Mouse (Mus musculus) liver, postnatal 0 days (tissue): ENCODE data around the gene Hbb-y. TPM values are rescaled to one million over a fixed set of nuclear protein-coding genes. Genes with fewer than 3 reads are reported as not detected.
"Not testable (repeated sequence)": the region's sequence is repeated elsewhere in the genome, so short reads cannot be mapped to it uniquely, and the experiment has no call there.

Source experiments
- ATAC-seq: fragments of 200-750 bp; cut with Nextera tagmentation; 2 replicates; pipeline ENCODE4 v1.8.0; 2017; ENCODE audit warnings: mild to moderate bottlenecking, moderate library complexity
- DNase-seq: peaks from one replicate; pipeline ENCODE4 v3.0.0-alpha.2; 2016
- H3K27ac ChIP-seq: fragments of 300-500 bp; sonication (generic); 2 replicates; pipeline ENCODE4 v1.5.1; 2014; ENCODE audit warnings: antibody characterized with exemption, moderate library complexity, mild to moderate bottlenecking, low read depth
- H3K27me3 ChIP-seq: fragments of 300-500 bp; sonication (generic); 2 replicates; pipeline ENCODE4 v1.6.1; 2014; ENCODE audit warnings: low read length, control low read depth, mixed read lengths; ENCODE audit not compliant: insufficient read depth
- H3K36me3 ChIP-seq: fragments of 300-500 bp; sonication (generic); replicated peaks from 2 replicates; pipeline ENCODE4 v1.6.1; 2014; ENCODE audit warnings: mild to moderate bottlenecking, control low read depth, low read length, moderate library complexity, mixed read lengths; ENCODE audit not compliant: insufficient read depth
- H3K4me1 ChIP-seq: fragments of 300-500 bp; sonication (generic); 2 replicates; pipeline ENCODE4 v1.6.1; 2014; ENCODE audit warnings: antibody characterized with exemption, mild to moderate bottlenecking, control low read depth; ENCODE audit not compliant: insufficient read depth
- H3K4me2 ChIP-seq: fragments of 300-500 bp; sonication (generic); 2 replicates; pipeline ENCODE4 v1.6.1; 2014; ENCODE audit warnings: low read depth, mild to moderate bottlenecking, low read length, moderate library complexity, mixed read lengths
- H3K4me3 ChIP-seq: fragments of 300-500 bp; sonication (generic); 2 replicates; pipeline ENCODE4 v1.5.1; 2014; ENCODE audit warnings: low read depth, low read length
- H3K9ac ChIP-seq: fragments of 300-500 bp; sonication (generic); replicated peaks from 2 replicates; pipeline ENCODE4 v1.6.1; 2014; ENCODE audit warnings: mild to moderate bottlenecking, moderate library complexity
- H3K9me3 ChIP-seq: fragments of 300-500 bp; sonication (generic); 2 replicates; pipeline ENCODE4 v1.6.1; 2016; ENCODE audit warnings: mild to moderate bottlenecking, control low read depth, low read length, mixed read lengths
- CTCF ChIP-seq: sonication (generic); IDR thresholded peaks from 2 replicates; pipeline ENCODE4 v1.5.1; 2016; ENCODE audit warnings: antibody characterized with exemption, low read depth
- EP300 ChIP-seq: IDR thresholded peaks from 2 replicates; pipeline ENCODE4 v1.6.1; 2016; ENCODE audit warnings: antibody characterized with exemption, low read depth, mild to moderate bottlenecking
- WGBS: fragments of 180-500 bp; shearing (Covaris S2); extraction: QIAGEN DNeasy Blood & Tissue Kit; methylation state at CpG from one replicate; pipeline ENCODE4 v1.1.7; 2014; ENCODE audit not compliant: insufficient replicate concordance; 5-methylcytosine and 5-hydroxymethylcytosine counted together
- polyA plus RNA-seq: library from polyadenylated mRNA; unstranded; fragments of >200 nt; fragmentation: Nextera tagmentation; extraction: Ambion mirVana; gene quantifications from 2 replicates; pipeline ENCODE4 v1.2.1, GENCODE M21; 2015

Gene Hbb-y
- polyA plus RNA-seq, 1 experiment from 2014 or later = 5.6 TPM

DNA sequence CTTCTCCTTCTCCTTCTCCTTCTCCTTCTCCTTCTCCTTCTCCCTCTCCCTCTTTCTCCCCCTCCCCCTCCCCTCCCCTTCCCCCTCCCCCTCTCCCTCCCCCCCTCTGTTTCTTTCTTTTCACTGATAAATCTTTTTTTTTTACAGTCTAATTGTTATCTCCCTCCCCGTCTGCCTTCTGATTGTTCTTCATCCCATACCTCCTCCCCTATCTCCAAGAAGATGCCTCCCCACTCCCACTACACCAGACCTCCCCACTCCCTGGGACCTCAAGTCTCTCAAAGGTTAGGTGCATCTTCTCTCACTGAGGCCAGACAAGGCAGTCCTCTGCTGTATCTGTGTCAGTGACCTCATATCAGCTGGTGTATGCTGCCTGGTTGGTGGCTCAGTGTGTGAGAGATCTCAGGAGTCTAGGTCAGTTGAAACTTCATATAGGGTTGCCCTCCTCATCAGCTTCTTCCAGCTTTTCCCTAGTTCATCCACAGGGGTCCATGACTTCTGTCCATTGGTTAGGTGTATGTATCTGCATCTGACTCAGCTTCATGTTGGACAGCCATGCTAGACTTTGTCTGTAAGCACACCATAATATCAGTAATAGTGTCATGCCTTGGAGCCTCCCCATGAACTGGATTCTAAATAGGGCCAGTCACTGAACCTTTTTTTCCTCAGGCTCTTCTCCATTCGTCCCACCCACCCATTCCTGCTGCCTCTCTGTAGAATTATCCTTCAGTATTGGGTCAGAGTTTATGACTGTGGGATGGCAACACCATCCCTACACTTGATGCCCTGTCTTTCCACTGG is 8.3 kb downstream of the Hbb-y start:
- Histone ChIP-seq H3K4me1 (no peaks in the 10 kb centered on the region), H3K27me3 (no peaks in the 10 kb centered on the region), H3K27ac (no peak overlapping the region), H3K4me2 (no peak overlapping the region), H3K9me3 (no peaks in the 10 kb centered on the region), H3K9ac (no peak overlapping the region), H3K36me3 (no peaks in the 10 kb centered on the region), H3K4me3 (no peak overlapping the region)
- TF ChIP-seq CTCF (no peak), EP300 (no peak)
- WGBS = 23% methylated on average over 2 of the region's 2 CpGs
- ATAC-seq (0 out of 2 replicates have a peak, but pooled peaks have one; percentile 17), DNase-seq (no peak)

DNA sequence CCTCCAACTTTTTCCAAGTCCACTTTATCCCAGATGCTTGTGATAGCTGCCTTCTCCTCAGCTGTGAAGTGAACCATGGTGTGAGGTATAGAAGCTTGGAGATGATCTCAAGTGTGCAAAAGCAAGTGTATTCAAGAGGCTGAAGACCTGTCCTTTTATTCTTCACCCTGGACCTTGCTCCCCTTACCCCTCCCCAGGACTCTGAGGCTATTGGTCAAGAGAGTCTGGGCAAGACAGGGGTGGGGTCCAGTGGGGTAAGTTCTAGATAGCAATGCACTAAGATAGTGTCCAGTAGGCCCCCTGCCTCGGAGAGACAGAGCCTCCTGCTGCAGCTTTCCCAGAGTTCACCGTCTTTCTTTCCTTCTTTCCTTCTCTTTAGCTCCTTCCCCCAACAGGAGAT is 10.0 kb downstream of the Hbb-y start, which contains the start of gene Hbb-bh1:
Gene Hbb-bh1, minus strand, starts transcription at position 131 of the 400 bp plus-strand sequence.
- no peaks in the 10 kb centered on the region for H3K36me3 ChIP-seq
- no peaks in the 10 kb centered on the region for H3K4me1 ChIP-seq
- H3K4me2 ChIP-seq = no peak within 1 kb of the TSS
- no peak for TF ChIP-seq CTCF
- no peak for TF ChIP-seq EP300
- no peaks in the 10 kb centered on the region for H3K9me3 ChIP-seq
- H3K27ac ChIP-seq = no peak within 1 kb of the TSS
- H3K9ac ChIP-seq = no peak within 1 kb of the TSS
- 73% methylated on average over 2 of the region's 2 CpGs for WGBS
- DNase-seq = no peak
- H3K4me3 ChIP-seq = no peak within 1 kb of the TSS
- no peaks in the 10 kb centered on the region for H3K27me3 ChIP-seq
- no peak for ATAC-seq

DNA sequence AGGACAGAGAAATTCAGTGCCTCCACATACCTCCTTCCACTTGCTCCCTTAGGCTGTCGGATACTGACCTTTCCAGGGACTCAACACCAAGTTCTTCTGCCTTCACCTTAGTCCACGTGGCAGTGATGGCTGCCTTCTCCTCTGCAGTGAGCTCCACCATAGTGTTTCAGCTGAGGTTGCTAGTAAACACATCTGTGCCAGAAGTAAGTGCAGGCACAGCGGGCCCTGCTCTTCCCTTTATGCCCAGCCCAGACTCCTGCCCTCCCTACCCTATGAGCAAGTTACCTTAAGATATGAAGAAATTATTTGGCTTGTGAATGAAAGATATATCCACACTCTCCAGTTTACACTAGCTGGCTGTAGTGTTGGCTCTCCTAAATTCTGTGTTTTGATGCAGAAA is 12.7 kb downstream of the Hbb-y start, which contains the start of gene Hbb-bh2:
Gene Hbb-bh2, minus strand, starts transcription at position 253 of the 400 bp plus-strand sequence.
- Histone ChIP-seq H3K4me3 (no peak within 1 kb of the TSS), H3K27ac (no peak within 1 kb of the TSS), H3K27me3 (no peaks in the 10 kb centered on the region), H3K36me3 (no peaks in the 10 kb centered on the region), H3K4me2 (no peak within 1 kb of the TSS), H3K9ac (no peak within 1 kb of the TSS), H3K4me1 (no peaks in the 10 kb centered on the region), H3K9me3 (no peaks in the 10 kb centered on the region)
- 75% methylated on average over 3 of the region's 3 CpGs for WGBS
- no peak for ATAC-seq
- no peak for TF ChIP-seq CTCF
- no peak for TF ChIP-seq EP300
- no peak for DNase-seq

DNA sequence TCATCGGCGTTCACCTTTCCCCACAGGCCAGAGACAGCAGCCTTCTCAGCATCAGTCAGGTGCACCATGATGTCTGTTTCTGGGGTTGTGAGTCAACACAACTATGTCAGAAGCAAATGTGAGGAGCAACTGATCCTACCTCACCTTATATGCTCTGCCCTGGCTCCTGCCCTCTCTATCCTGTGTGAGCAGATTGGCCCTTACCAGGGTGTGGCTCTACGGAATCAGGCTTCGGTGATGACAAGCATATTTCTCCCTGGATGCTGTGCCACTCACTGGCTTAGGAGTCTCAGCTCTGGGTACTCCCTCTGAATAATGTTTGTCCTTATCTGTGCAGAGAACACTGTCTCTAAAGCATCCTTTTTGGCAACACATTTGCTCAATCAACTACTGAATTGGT is 25.2 kb downstream of the Hbb-y start, which contains the start of gene Hbb-bs:
Gene Hbb-bs, minus strand, starts transcription at position 289 of the 400 bp plus-strand sequence.
- H3K4me2 ChIP-seq = peak within 1 kb of the TSS; percentile 39
- ATAC-seq = peak; percentile 92

DNA sequence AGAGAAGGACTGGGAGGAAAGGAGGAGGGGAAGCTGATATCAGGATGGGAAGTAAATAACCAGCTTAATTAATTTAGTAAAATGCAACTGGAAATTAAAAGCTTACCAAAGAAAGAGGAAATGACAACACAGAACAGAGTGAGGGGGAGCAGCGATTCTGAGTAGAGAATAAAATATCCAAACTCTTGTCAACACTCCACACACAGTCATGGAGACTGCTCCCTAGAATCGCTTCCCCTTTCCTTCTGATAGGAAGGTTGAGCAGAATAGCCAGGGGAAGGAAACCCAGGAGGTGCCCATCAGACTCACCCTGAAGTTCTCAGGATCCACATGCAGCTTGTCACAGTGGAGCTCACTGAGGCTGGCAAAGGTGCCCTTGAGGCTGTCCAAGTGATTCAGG is 25.9 kb downstream of the Hbb-y start:
- H3K9me3 ChIP-seq, H3K9ac ChIP-seq, H3K4me1 ChIP-seq, H3K4me2 ChIP-seq, DNase-seq, H3K4me3 ChIP-seq, H3K27ac ChIP-seq, H3K27me3 ChIP-seq, ATAC-seq, H3K36me3 ChIP-seq: not testable (repeated sequence)
- WGBS = no CpG with 5 or more reads among the region's 2 CpGs

More for the DNA sequence above, 25.2 kb downstream of the Hbb-y start, which contains the start of gene Hbb-bs:
- H3K27ac ChIP-seq = peak within 1 kb of the TSS; percentile 96
- H3K36me3 ChIP-seq = no peaks in the 10 kb centered on the region
- H3K27me3 ChIP-seq = no peaks in the 10 kb centered on the region
- peak within 1 kb of the TSS; percentile 41; the same call in 1 of the 2 replicates for H3K9ac ChIP-seq
- 61% methylated on average over 4 of the region's 4 CpGs for WGBS
- peak; percentile 79 for DNase-seq
- H3K4me3 ChIP-seq = 0 out of 2 replicates have a peak within 1 kb of the TSS, but pooled peaks have one; percentile 30
- H3K4me1 ChIP-seq = 0 out of 2 replicates have a peak, but pooled peaks cover 2% of the 10 kb centered on the region
- TF ChIP-seq EP300 = peak; percentile 96
- no peak for TF ChIP-seq CTCF
- H3K9me3 ChIP-seq = no peaks in the 10 kb centered on the region

DNA sequence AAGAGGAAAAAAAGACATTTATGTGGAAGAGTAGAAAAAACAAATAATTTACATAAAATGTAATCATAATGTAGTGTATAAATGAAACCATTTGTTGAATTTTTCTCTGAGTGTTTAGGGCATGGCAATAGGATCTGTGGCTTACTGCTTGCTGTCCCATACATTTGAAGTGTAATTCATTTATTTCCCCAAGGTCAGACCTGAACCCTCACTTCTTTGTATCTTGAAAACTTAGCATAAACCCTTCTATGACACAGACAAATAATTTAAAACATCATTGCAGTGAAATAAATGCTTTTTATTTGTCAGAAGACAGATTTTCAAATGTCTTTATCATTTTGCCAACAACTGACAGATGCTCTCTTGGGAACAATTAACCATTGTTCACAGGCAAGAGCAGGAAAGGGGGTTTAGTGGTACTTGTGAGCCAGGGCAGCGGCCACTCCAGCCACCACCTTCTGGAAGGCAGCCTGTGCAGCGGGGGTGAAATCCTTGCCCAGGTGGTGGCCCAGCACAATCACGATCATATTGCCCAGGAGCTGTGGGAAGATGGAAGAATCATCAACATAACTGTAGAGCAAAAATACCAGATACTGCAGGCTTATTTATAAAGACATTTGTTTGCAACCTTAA is 26.6 kb downstream of the Hbb-y start:
- no peak for DNase-seq
- Histone ChIP-seq H3K4me2 (no peak overlapping the region), H3K27me3 (no peaks in the 10 kb centered on the region), H3K4me3 (peak overlapping the region; percentile 40), H3K36me3 (no peaks in the 10 kb centered on the region), H3K4me1 (0 out of 2 replicates have a peak, but pooled peaks cover 2% of the 10 kb centered on the region), H3K27ac (peak overlapping the region; percentile 85), H3K9me3 (no peaks in the 10 kb centered on the region), H3K9ac (peak overlapping the region; percentile 57)
- no peak for TF ChIP-seq EP300
- no peak for TF ChIP-seq CTCF
- 64% methylated on average over 3 of the region's 3 CpGs for WGBS
- ATAC-seq = peak; percentile 7
